Mouse (Mus musculus) heart, embryonic 16.5 days (tissue): ENCODE measurements around the gene Elac2. TPM values are rescaled to one million over a fixed set of nuclear protein-coding genes. Genes with fewer than 3 reads are reported as not detected.

ENCODE experiments used
- ATAC-seq: fragments of 200-750 bp; cut with Nextera tagmentation; replicated peaks from 2 replicates; pipeline ENCODE4 v1.8.0; 2017; ENCODE audit warnings: moderate number of reproducible peaks; ENCODE audit not compliant: insufficient read depth, low FRiP score; ENCODE audit errors: extremely low read depth
- H3K27ac ChIP-seq: fragments of 300-500 bp; sonication (generic); 2 replicates; pipeline ENCODE4 v1.5.1; 2014; ENCODE audit warnings: mild to moderate bottlenecking, low read length, control low read depth, moderate library complexity
- H3K27me3 ChIP-seq: fragments of 300-500 bp; sonication (generic); 2 replicates; pipeline ENCODE4 v1.6.1; 2014; ENCODE audit warnings: low read length, mixed read lengths; ENCODE audit not compliant: control insufficient read depth, insufficient read depth
- H3K36me3 ChIP-seq: fragments of 300-500 bp; sonication (generic); 2 replicates; pipeline ENCODE4 v1.6.1; 2014; ENCODE audit not compliant: control insufficient read depth, insufficient read depth
- H3K4me1 ChIP-seq: fragments of 300-500 bp; sonication (generic); 2 replicates; pipeline ENCODE4 v1.6.1; 2014; ENCODE audit warnings: low read length, mixed read lengths; ENCODE audit not compliant: control insufficient read depth, insufficient read depth
- H3K4me2 ChIP-seq: fragments of 300-500 bp; sonication (generic); 2 replicates; pipeline ENCODE4 v1.6.1; 2014; ENCODE audit warnings: low read depth, mild to moderate bottlenecking, control low read depth, low read length
- H3K4me3 ChIP-seq: fragments of 300-500 bp; sonication (generic); 2 replicates; pipeline ENCODE4 v1.5.1; 2014; ENCODE audit warnings: mild to moderate bottlenecking, control low read depth, low read length
- H3K9ac ChIP-seq: fragments of 300-500 bp; sonication (generic); 2 replicates; pipeline ENCODE4 v1.6.1; 2014; ENCODE audit warnings: low read length, control low read depth
- H3K9me3 ChIP-seq: fragments of 300-500 bp; sonication (generic); replicated peaks from 2 replicates; pipeline ENCODE4 v1.6.1; 2016; ENCODE audit warnings: low read length; ENCODE audit not compliant: control insufficient read depth
- WGBS: fragments of 180-500 bp; shearing (Covaris S2); extraction: QIAGEN DNeasy Blood & Tissue Kit; methylation state at CpG from one replicate; pipeline ENCODE4 v1.1.7; 2014; 5-methylcytosine and 5-hydroxymethylcytosine counted together
- polyA plus RNA-seq: library from polyadenylated mRNA; unstranded; fragments of >200 nt; fragmentation: Nextera tagmentation; extraction: Ambion mirVana; gene quantifications from 2 replicates; pipeline ENCODE4 v1.2.1, GENCODE M21; 2015

Elac2 gene
- polyA plus RNA-seq, 1 experiment from 2014 or later = 20.7 TPM

GRCm38 (mm10) chr11:65003611-65004010 lies 24.8 kb downstream of the Elac2 start:
- H3K36me3 ChIP-seq = peaks cover 27% of the 10 kb centered on the region
- no peak overlapping the region for H3K9ac ChIP-seq
- no peaks in the 10 kb centered on the region for H3K9me3 ChIP-seq
- H3K27ac ChIP-seq = no peak overlapping the region
- no peak for ATAC-seq
- no peaks in the 10 kb centered on the region for H3K27me3 ChIP-seq
- H3K4me3 ChIP-seq = no peak overlapping the region
- WGBS = 62% methylated on average over 5 of the region's 5 CpGs
- H3K4me1 ChIP-seq = no peaks in the 10 kb centered on the region
- no peak overlapping the region for H3K4me2 ChIP-seq

DNA sequence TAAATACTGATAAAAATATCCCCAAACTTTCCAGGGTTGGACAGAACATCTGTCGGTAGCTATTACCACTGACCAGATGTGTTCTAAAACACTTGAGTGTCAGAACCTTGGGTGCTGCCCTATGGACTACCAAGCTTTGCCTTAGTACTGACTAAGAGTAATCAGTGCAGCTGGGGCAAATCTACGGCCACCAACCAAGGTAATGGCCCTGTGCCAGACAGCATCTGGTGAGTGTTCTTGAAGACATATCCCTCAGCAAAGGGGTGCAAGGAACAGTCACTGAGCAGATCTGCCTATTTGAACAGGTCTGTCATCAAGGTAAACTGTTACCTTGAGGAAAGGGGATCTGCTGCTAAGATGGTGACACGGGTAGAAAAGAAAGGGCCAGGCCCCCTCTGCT lies 26.0 kb downstream of the Elac2 start:
- H3K27ac ChIP-seq = no peak overlapping the region
- no peak for ATAC-seq
- no peaks in the 10 kb centered on the region for H3K27me3 ChIP-seq
- H3K4me2 ChIP-seq = no peak overlapping the region
- H3K9ac ChIP-seq = no peak overlapping the region
- no peak overlapping the region for H3K4me3 ChIP-seq
- H3K36me3 ChIP-seq = peaks cover 19% of the 10 kb centered on the region
- H3K4me1 ChIP-seq = no peaks in the 10 kb centered on the region
- no peaks in the 10 kb centered on the region for H3K9me3 ChIP-seq
- WGBS = 57% methylated on average over 3 of the region's 3 CpGs

GRCm38 (mm10) chr11:65006047-65006446 lies 27.2 kb downstream of the Elac2 start:
- H3K27ac ChIP-seq = no peak overlapping the region
- no peak overlapping the region for H3K4me2 ChIP-seq
- H3K4me1 ChIP-seq = no peaks in the 10 kb centered on the region
- H3K9me3 ChIP-seq = no peaks in the 10 kb centered on the region
- no peak overlapping the region for H3K4me3 ChIP-seq
- WGBS = 89% methylated on average over 4 of the region's 4 CpGs
- H3K9ac ChIP-seq = no peak overlapping the region
- ATAC-seq = no peak
- peaks cover 16% of the 10 kb centered on the region for H3K36me3 ChIP-seq
- no peaks in the 10 kb centered on the region for H3K27me3 ChIP-seq

- no peaks in the 10 kb centered on the region for H3K9me3 ChIP-seq
- WGBS = 67% methylated on average over 6 of the region's 6 CpGs
- no peak for ATAC-seq
- H3K36me3 ChIP-seq = no peaks in the 10 kb centered on the region
- H3K4me3 ChIP-seq = no peak overlapping the region
- H3K27ac ChIP-seq = no peak overlapping the region
- H3K27me3 ChIP-seq = no peaks in the 10 kb centered on the region
- H3K4me1 ChIP-seq = no peaks in the 10 kb centered on the region
- H3K9ac ChIP-seq = no peak overlapping the region
- H3K4me2 ChIP-seq = no peak overlapping the region
Measured at GRCm38 (mm10) chr11:65013906-65014305, 35.1 kb downstream of the Elac2 start.

- H3K27me3 ChIP-seq = no peaks in the 10 kb centered on the region
- peaks cover 3% of the 10 kb centered on the region; the same call in 1 of the 2 replicates for H3K36me3 ChIP-seq
- H3K9ac ChIP-seq = no peak overlapping the region
- WGBS = 88% methylated on average over 1 of the region's 1 CpGs
- H3K9me3 ChIP-seq = no peaks in the 10 kb centered on the region
- H3K4me2 ChIP-seq = no peak overlapping the region
- H3K27ac ChIP-seq = no peak overlapping the region
- ATAC-seq = no peak
- no peaks in the 10 kb centered on the region for H3K4me1 ChIP-seq
- no peak overlapping the region for H3K4me3 ChIP-seq
Measured at GRCm38 (mm10) chr11:65016754-65017153, 37.9 kb downstream of the Elac2 start.

DNA sequence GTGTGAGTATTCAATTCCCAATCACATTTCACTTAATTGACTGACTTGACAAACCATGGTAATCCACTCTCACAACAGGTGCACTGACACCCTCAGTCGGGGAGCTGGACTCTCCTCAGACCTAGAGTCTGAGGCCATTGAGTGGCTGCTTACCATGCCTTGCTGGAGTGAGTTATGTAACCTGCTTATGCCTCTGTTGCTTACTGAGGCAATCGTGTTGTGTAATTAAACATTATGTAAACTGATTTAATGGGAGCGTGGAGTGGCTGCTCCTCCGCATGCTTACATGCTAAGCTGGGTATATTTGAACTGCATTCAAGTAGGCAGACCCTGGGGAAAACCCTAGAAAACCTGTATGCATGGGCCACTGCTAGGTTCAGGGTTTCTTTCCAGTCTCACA lies 41.9 kb downstream of the Elac2 start:
- H3K4me3 ChIP-seq = no peak overlapping the region
- peaks cover 12% of the 10 kb centered on the region; the same call in 1 of the 2 replicates for H3K36me3 ChIP-seq
- ATAC-seq = no peak
- no peaks in the 10 kb centered on the region for H3K27me3 ChIP-seq
- no peak overlapping the region for H3K4me2 ChIP-seq
- no peak overlapping the region for H3K9ac ChIP-seq
- H3K27ac ChIP-seq = no peak overlapping the region
- H3K4me1 ChIP-seq = no peaks in the 10 kb centered on the region
- H3K9me3 ChIP-seq = no peaks in the 10 kb centered on the region
- WGBS = 89% methylated on average over 4 of the region's 4 CpGs

DNA sequence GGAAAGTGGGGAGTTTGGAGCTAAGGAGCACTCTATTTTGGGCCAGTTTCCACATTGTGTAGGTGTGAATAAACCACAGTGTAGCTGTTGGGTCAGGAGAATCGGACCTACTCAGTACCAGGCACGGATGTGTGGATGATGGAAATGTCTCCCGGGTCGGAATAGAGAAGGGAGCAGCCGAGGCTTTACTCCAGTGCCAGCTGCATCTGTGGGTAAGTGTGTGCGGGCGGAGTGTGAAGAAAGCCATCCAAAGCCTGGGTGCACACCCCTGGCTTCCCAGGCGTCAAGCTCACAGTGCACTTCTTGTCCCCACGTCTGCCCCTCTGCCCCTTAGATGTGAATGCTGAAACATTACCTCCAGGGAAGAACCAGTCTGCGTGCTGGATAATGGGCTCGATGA lies 43.9 kb downstream of the Elac2 start:
- ATAC-seq = no peak
- Histone ChIP-seq H3K27me3 (no peaks in the 10 kb centered on the region), H3K4me1 (peaks cover 6% of the 10 kb centered on the region; the same call in 1 of the 2 replicates), H3K27ac (no peak overlapping the region), H3K4me3 (no peak overlapping the region), H3K36me3 (peaks cover 12% of the 10 kb centered on the region; the same call in 1 of the 2 replicates), H3K4me2 (no peak overlapping the region), H3K9ac (no peak overlapping the region), H3K9me3 (no peaks in the 10 kb centered on the region)
- 87% methylated on average over 11 of the region's 11 CpGs for WGBS

DNA sequence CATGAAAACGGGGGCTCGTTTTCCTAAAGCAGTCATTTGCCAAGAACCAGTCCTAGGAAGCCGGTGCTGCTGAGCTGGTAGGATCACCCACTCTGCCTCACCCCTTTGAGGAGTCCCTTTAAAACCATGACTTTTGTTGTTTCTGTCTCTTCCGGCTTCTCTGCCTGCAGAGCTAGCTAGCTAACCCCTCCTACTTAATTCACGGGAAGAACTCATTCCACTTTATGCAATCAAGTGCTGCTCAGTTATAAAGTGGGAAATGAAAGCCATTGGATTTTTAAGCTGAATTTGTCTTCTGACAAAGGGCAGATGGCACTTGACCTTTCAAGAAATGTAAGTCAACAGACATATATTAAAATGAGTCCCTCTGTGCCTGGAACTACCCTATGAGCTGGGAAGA lies 49.2 kb downstream of the Elac2 start:
- no peak for ATAC-seq
- Histone ChIP-seq H3K9me3 (no peaks in the 10 kb centered on the region), H3K27me3 (no peaks in the 10 kb centered on the region), H3K4me2 (no peak overlapping the region), H3K9ac (no peak overlapping the region), H3K4me3 (no peak overlapping the region), H3K36me3 (peaks cover 18% of the 10 kb centered on the region), H3K27ac (no peak overlapping the region), H3K4me1 (peaks cover 10% of the 10 kb centered on the region; the same call in 1 of the 2 replicates)
- WGBS = 78% methylated on average over 5 of the region's 5 CpGs

DNA sequence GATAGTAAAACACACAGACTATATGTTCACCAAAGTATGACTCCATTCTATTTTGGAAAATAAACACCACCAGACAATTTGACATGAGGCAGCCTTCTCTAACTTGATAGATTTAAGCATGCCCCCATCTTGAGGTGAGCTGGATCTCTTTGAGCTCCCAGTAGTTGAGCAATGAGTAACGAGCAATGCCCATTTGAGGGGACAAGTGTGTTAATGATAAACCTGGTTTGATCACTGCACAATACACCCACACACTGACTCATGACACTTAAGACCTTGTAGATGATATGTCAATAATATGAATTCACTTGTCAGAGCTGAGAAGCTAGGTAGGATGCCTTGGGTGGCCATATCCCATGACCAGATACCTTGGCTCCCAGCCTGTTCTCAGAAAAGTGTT lies 51.4 kb downstream of the Elac2 start:
- ATAC-seq = no peak
- H3K4me1 ChIP-seq = peaks cover 10% of the 10 kb centered on the region; the same call in 1 of the 2 replicates
- no peak overlapping the region for H3K27ac ChIP-seq
- no peaks in the 10 kb centered on the region for H3K27me3 ChIP-seq
- no peak overlapping the region for H3K9ac ChIP-seq
- H3K9me3 ChIP-seq = 0 out of 2 replicates have a peak, but pooled peaks cover 2% of the 10 kb centered on the region
- no peak overlapping the region for H3K4me2 ChIP-seq
- H3K4me3 ChIP-seq = no peak overlapping the region
- H3K36me3 ChIP-seq = peaks cover 16% of the 10 kb centered on the region
- WGBS = 86% methylated on average over 1 of the region's 1 CpGs
